Comparison of ENCODE assay signal across 14 mouse cellular contexts in the genomic region with DNA sequence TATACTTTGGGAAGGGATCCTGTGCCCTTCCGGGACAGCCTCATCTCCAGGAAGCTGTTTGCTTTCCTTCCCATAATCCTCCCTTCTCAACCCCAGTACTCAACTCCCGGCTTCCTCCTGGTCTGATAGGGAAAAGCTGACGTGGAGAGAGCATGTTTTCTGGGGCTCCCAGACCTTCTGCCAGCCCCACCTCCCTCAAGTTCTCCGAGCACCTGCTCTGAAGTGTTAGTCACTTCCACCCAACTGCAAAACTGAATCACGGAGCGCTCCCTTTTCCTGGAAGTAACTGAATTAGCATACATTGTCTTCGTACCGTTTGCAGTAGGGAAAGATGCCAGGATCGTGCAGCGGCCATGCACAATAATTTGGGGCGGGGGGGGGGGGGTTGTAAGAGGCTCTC.
A peak's percentile ranks its signal among the peaks of the same experiment; 100 is the strongest.
DNase-seq lines count a peak whose midpoint lies in the region; TF ChIP-seq lines count a peak whose summit lies in the region.
"Had no signal": no experiment of that assay in that cellular context is flagged by ENCODE, and none has a peak within 500 bp of the region (broad histone marks: within the 10 kb centered on the region; RNA-seq: fewer than 3 reads in every experiment).

No protein-coding gene starts in this region.

- DNase-seq in layer of hippocampus, adult 18-20 months (ENCODE audit: low spot score in 2 of 2), result peak; percentile 30 to 43
- no peak for DNase-seq in layer of hippocampus, postnatal 25 days (ENCODE audit: extremely low spot score in 1 of 2, low spot score in 1 of 2)
- peak; percentile 62 for DNase-seq in right cerebral cortex, adult 18-20 months
- no peak for DNase-seq in right cerebral cortex, postnatal 4 days
- DNase-seq in brain, embryonic 14.5 days (ENCODE audit: low read depth), result peak; percentile 35
- no peak for DNase-seq in cerebellum, adult 9-10 months
- DNase-seq in gastrocnemius, postnatal 25 days, result no peak
- DNase-seq: adrenal gland, postnatal 10 days; cerebellum, adult 8-10 months; gastrocnemius, adult 2 months; heart, adult 11 months; kidney, adult 9 months; kidney, postnatal 36 days; lung, embryonic 14.5 days had no signal

- TF ChIP-seq CTCF in brain, embryonic 14.5 days (IDR thresholded peaks at IDR 0.05; ENCODE audit: borderline replicate concordance, extremely low read depth, insufficient read depth, insufficient read length), result no peak

- TF ChIP-seq POLR2A in brain, embryonic 14.5 days (IDR thresholded peaks at IDR 0.05; ENCODE audit: borderline replicate concordance, extremely low read depth, insufficient read depth, insufficient read length, poor library complexity, severe bottlenecking), result no peak

Comparison
In these comparisons a context has a peak if more than half of its experiments do, and no peak if none do; other contexts are left out.
1. DNase-seq: peak in layer of hippocampus, adult 18-20 months (2 of 2), right cerebral cortex, adult 18-20 months (single experiment) and brain, embryonic 14.5 days (single experiment); none in layer of hippocampus, postnatal 25 days (0 of 2), right cerebral cortex, postnatal 4 days (single experiment), cerebellum, adult 9-10 months (single experiment) and gastrocnemius, postnatal 25 days (single experiment).